ENCODE assay signal across 17 mouse cellular contexts in the genomic region with DNA sequence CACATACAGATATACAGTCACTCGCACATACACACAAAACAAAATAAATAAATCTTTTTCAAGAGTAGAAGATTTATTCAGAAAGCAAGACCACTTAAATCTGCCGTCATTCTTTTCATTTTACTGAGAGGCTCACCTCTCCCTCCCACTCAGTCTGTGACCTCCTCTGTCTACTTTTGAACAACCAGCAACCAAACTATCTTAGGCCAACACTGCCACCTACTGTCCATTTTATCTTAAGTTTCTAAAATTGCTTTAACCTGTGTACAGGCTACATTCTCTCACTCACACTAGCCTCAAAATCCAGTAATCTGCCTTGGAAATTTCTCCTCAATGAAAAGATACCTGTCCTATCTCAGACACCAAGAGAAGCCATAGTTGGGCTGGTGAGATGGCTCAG. TPM values are rescaled to one million over a fixed set of nuclear protein-coding genes. Genes with fewer than 3 reads are reported as not detected.
DNase-seq lines count a peak whose midpoint lies in the region; ATAC-seq and TF ChIP-seq lines count a peak whose summit lies in the region.
"Had no signal": no experiment of that assay in that cellular context is flagged by ENCODE, and none has a peak within 500 bp of the region (broad histone marks: within the 10 kb centered on the region; RNA-seq: fewer than 3 reads in every experiment).

No protein-coding gene starts in this region.

- H3K27ac ChIP-seq in lung, postnatal 0 days (ENCODE audit: low read length): no peak overlapping the region
- H3K27ac ChIP-seq: liver, embryonic 15.5 days; midbrain, embryonic 12.5 days had no signal

- TF ChIP-seq EP300 in lung, postnatal 0 days (IDR thresholded peaks at IDR 0.05): no peak

- peak; percentile 19; the same call in 1 of the 2 replicates for TF ChIP-seq CTCF in lung, postnatal 0 days (IDR thresholded peaks at IDR 0.05)
- no peak for TF ChIP-seq CTCF in lung, adult 2 months (IDR thresholded peaks at IDR 0.05; ENCODE audit: insufficient read depth, low read length)

- no peak overlapping the region for H3K9ac ChIP-seq in lung, postnatal 0 days (replicated peaks; ENCODE audit: low read depth)
- H3K9ac ChIP-seq: liver, embryonic 15.5 days; midbrain, embryonic 12.5 days had no signal

- 84% methylated on average over 2 of the region's 2 CpGs for WGBS in lung, postnatal 0 days
- WGBS in lung, adult 2 months: 74% methylated on average over 2 of the region's 2 CpGs

- H3K36me3 ChIP-seq in lung, postnatal 0 days (ENCODE audit: insufficient read depth, low read length): no peaks in the 10 kb centered on the region
- H3K36me3 ChIP-seq: liver, embryonic 15.5 days; midbrain, embryonic 12.5 days had no signal

- H3K4me3 ChIP-seq in lung, postnatal 0 days (ENCODE audit: low read depth, low read length): no peak overlapping the region
- H3K4me3 ChIP-seq in lung, adult 2 months (replicated peaks; ENCODE audit: extremely low read depth, low read depth, low read length): no peak overlapping the region
- H3K4me3 ChIP-seq: liver, embryonic 15.5 days; midbrain, embryonic 12.5 days had no signal

- no peak overlapping the region for H3K4me2 ChIP-seq in lung, postnatal 0 days (replicated peaks; ENCODE audit: low read depth, low read length)
- H3K4me2 ChIP-seq: liver, embryonic 15.5 days; midbrain, embryonic 12.5 days had no signal

- H3K4me1 ChIP-seq in lung, postnatal 0 days (ENCODE audit: insufficient read depth, low read depth, low read length): no peaks in the 10 kb centered on the region
- H3K4me1 ChIP-seq in lung, adult 2 months (ENCODE audit: control insufficient read depth, insufficient read depth, low read length): no peaks in the 10 kb centered on the region
- H3K4me1 ChIP-seq: liver, embryonic 15.5 days; midbrain, embryonic 12.5 days had no signal

- ATAC-seq in lung, postnatal 0 days: no peak

- no peaks in the 10 kb centered on the region for H3K27me3 ChIP-seq in lung, postnatal 0 days (replicated peaks; ENCODE audit: insufficient read depth, low read length)
- H3K27me3 ChIP-seq: liver, embryonic 15.5 days; midbrain, embryonic 12.5 days had no signal

- TF ChIP-seq POLR2A in lung, adult 2 months (IDR thresholded peaks at IDR 0.05; ENCODE audit: borderline replicate concordance, extremely low read depth, low read depth, low read length): no peak

- peak; percentile 27 for DNase-seq in embryo, embryonic 10 days (ENCODE audit: low spot score)
- DNase-seq in embryo, embryonic 9.5 days (ENCODE audit: extremely low spot score): no peak
- no peak for DNase-seq in lung, postnatal 0 days (ENCODE audit: low spot score)
- no peak for DNase-seq in lung, adult 2 months
- DNase-seq in c-Kit-positive CD71-negative TER-119-negative erythroid progenitor cells, embryonic 14.5 days (ENCODE audit: low read depth): peak; percentile 6
- peak; percentile 1 for DNase-seq in retina, postnatal 7 days (ENCODE audit: low read depth, low spot score)
- DNase-seq in frontal cortex, postnatal 10 days (ENCODE audit: low spot score in 2 of 2): no peak
- DNase-seq in testis, postnatal 10 days (ENCODE audit: low spot score): no peak
- DNase-seq: adrenal gland, postnatal 10 days; cerebellum, adult 9-10 months; gastrocnemius, postnatal 25 days; heart, postnatal 14 days; thymus, postnatal 36 days had no signal

- no peaks in the 10 kb centered on the region for H3K9me3 ChIP-seq in lung, postnatal 0 days (ENCODE audit: low read length)
- H3K9me3 ChIP-seq: liver, embryonic 15.5 days; midbrain, embryonic 12.5 days had no signal

RNA-seq across cellular contexts. Expression of a gene that starts 31.4 kb away (rescaled TPM):
- polyA plus RNA-seq in lung, postnatal 0 days (2015; fragmentation: Nextera tagmentation; extraction: Ambion mirVana): not detected in 2 replicates
- polyA plus RNA-seq in lung, adult 2 months (2012; rRNA removed): not detected in 2 replicates
- polyA plus RNA-seq: C2C12; kidney, embryonic 16.5 days; liver, embryonic 15.5 days had no signal

RNA-seq across cellular contexts. Expression of a gene that starts 40.8 kb away (rescaled TPM):
- 67.9 and 72.2 TPM in 2 replicates for polyA plus RNA-seq in lung, postnatal 0 days (2015; fragmentation: Nextera tagmentation; extraction: Ambion mirVana)
- polyA plus RNA-seq in lung, adult 2 months (2012; rRNA removed): 17.7 and 22.5 TPM in 2 replicates

RNA-seq across cellular contexts. Expression of a gene that starts 41.3 kb away (rescaled TPM):
- polyA plus RNA-seq in lung, postnatal 0 days (2015; fragmentation: Nextera tagmentation; extraction: Ambion mirVana): 10.9 and 13.8 TPM in 2 replicates
- 9.1 and 14.1 TPM in 2 replicates for polyA plus RNA-seq in lung, adult 2 months (2012; rRNA removed)

Comparison
In these comparisons a context has a peak if more than half of its experiments do, and no peak if none do; other contexts are left out.
1. DNase-seq: peak in embryo, embryonic 10 days (single experiment), c-Kit-positive CD71-negative TER-119-negative erythroid progenitor cells, embryonic 14.5 days (single experiment) and retina, postnatal 7 days (single experiment); none in embryo, embryonic 9.5 days (single experiment), lung, postnatal 0 days (single experiment), lung, adult 2 months (single experiment), frontal cortex, postnatal 10 days (0 of 2) and testis, postnatal 10 days (single experiment).